Mouse (Mus musculus) neural tube, embryonic 13.5 days (tissue): ENCODE data around the gene Tmem184a. TPM values are rescaled to one million over a fixed set of nuclear protein-coding genes. Genes with fewer than 3 reads are reported as not detected.

ENCODE experiments used
- ATAC-seq: fragments of 200-750 bp; cut with Nextera tagmentation; 2 replicates; pipeline ENCODE4 v1.8.0; 2017; ENCODE audit warnings: low read depth, mild to moderate bottlenecking, moderate TSS enrichment, moderate library complexity
- H3K27ac ChIP-seq: fragments of 300-500 bp; sonication (generic); replicated peaks from 2 replicates; pipeline ENCODE4 v1.5.1; 2015; ENCODE audit warnings: moderate library complexity, mild to moderate bottlenecking, inconsistent platforms
- H3K27me3 ChIP-seq: fragments of 300-500 bp; sonication (generic); 2 replicates; pipeline ENCODE4 v1.6.1; 2015; ENCODE audit warnings: mild to moderate bottlenecking, inconsistent platforms
- H3K36me3 ChIP-seq: fragments of 300-500 bp; sonication (generic); 2 replicates; pipeline ENCODE4 v1.6.1; 2015; ENCODE audit warnings: mild to moderate bottlenecking, inconsistent platforms
- H3K4me1 ChIP-seq: fragments of 300-500 bp; sonication (generic); replicated peaks from 2 replicates; pipeline ENCODE4 v1.6.1; 2015; ENCODE audit warnings: inconsistent platforms
- H3K4me2 ChIP-seq: fragments of 300-500 bp; sonication (generic); 2 replicates; pipeline ENCODE4 v1.6.1; 2015; ENCODE audit warnings: inconsistent platforms, mild to moderate bottlenecking, moderate library complexity
- H3K4me3 ChIP-seq: fragments of 300-500 bp; sonication (generic); 2 replicates; pipeline ENCODE4 v1.5.1; 2015; ENCODE audit warnings: mild to moderate bottlenecking, inconsistent platforms
- H3K9ac ChIP-seq: fragments of 300-500 bp; sonication (generic); 2 replicates; pipeline ENCODE4 v1.6.1; 2015; ENCODE audit warnings: moderate library complexity, mild to moderate bottlenecking, inconsistent platforms
- H3K9me3 ChIP-seq: fragments of 300-500 bp; sonication (generic); 2 replicates; pipeline ENCODE4 v1.6.1; 2016; ENCODE audit warnings: inconsistent platforms
- WGBS: fragments of 180-500 bp; shearing (Covaris S2); methylation state at CpG from one replicate; pipeline ENCODE4 v1.1.7; 2015; 5-methylcytosine and 5-hydroxymethylcytosine counted together
- polyA plus RNA-seq: library from polyadenylated mRNA; unstranded; fragments of >200 nt; fragmentation: Nextera tagmentation; extraction: Ambion mirVana; gene quantifications from 2 replicates; pipeline ENCODE4 v1.2.1, GENCODE M21; 2015

The Tmem184a gene
- polyA plus RNA-seq, 1 experiment from 2014 or later: 0.64 TPM

DNA sequence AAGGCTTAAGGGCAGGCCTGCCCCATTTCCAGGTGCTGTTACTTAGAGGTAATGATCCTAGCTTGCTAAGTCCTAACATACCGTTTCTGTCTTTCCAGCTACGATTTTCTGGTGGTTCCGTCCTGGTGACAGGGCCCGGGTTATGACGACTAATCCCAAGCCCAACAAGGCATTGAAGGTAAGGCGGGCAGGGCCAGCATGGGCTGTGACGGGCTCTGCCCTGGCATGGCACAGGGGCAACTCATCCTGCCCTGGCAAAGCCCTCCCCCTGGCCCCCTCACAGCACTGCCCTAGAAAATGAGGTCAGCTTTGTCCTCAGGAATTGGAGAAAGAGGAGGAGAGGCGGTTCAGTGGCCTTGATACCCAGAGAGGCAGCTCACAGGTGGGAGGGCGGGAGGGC lies 20.7 kb downstream of the Tmem184a start:
- H3K27me3 ChIP-seq: peaks cover 7% of the 10 kb centered on the region; the same call in 1 of the 2 replicates
- WGBS: 96% methylated on average over 9 of the region's 9 CpGs
- H3K9me3 ChIP-seq: no peaks in the 10 kb centered on the region
- peak overlapping the region; percentile 65 for H3K4me2 ChIP-seq
- H3K9ac ChIP-seq: peak overlapping the region; percentile 67
- peaks cover 21% of the 10 kb centered on the region for H3K36me3 ChIP-seq
- no peak overlapping the region for H3K4me3 ChIP-seq
- no peak for ATAC-seq
- H3K4me1 ChIP-seq: peaks cover 58% of the 10 kb centered on the region
- peak overlapping the region; percentile 97; the same call in 1 of the 2 replicates for H3K27ac ChIP-seq

DNA sequence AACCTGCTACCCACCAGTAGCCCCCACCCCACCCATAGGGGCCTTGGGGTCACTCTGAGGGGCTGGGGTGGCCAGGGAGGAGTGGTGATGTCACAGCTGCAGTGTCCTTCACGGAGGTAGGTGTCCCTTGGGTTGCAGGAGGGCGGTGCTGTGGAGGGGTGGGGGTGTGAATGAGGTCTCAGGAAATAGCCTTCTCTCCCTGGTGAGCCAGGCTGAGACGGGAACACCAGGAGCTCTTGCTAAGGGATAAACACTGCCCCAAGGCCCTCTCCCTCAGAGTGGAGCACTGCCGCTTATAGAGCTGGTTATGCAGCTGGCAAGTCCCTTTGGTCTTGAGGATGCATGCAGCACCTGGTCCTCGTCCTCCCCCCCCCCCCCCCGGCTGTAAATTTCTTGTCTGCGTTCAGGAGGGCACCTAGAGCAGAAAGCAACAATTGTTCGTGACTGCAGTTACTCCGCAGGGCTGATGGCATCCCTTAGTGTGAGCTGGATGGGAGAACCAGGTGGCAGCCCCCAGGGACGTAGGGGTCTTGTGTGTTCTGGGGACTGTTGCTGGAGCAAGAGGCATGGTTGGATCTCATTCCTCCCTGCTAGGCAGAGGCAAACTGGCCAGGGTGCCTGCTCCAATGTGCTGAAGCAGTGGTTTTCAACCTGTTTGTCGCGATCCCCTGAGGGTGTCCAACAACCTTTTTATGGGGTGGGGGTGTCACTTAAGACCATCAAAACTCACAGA lies 21.4 kb downstream of the Tmem184a start:
- Histone ChIP-seq H3K36me3 (peaks cover 21% of the 10 kb centered on the region), H3K4me1 (peaks cover 57% of the 10 kb centered on the region), H3K4me3 (peak overlapping the region; percentile 38), H3K9ac (peak overlapping the region; percentile 67), H3K9me3 (no peaks in the 10 kb centered on the region), H3K27ac (peak overlapping the region; percentile 97), H3K4me2 (peak overlapping the region; percentile 65), H3K27me3 (peaks cover 7% of the 10 kb centered on the region; the same call in 1 of the 2 replicates)
- ATAC-seq: peak; percentile 51
- WGBS: 24% methylated on average over 12 of the region's 12 CpGs

DNA sequence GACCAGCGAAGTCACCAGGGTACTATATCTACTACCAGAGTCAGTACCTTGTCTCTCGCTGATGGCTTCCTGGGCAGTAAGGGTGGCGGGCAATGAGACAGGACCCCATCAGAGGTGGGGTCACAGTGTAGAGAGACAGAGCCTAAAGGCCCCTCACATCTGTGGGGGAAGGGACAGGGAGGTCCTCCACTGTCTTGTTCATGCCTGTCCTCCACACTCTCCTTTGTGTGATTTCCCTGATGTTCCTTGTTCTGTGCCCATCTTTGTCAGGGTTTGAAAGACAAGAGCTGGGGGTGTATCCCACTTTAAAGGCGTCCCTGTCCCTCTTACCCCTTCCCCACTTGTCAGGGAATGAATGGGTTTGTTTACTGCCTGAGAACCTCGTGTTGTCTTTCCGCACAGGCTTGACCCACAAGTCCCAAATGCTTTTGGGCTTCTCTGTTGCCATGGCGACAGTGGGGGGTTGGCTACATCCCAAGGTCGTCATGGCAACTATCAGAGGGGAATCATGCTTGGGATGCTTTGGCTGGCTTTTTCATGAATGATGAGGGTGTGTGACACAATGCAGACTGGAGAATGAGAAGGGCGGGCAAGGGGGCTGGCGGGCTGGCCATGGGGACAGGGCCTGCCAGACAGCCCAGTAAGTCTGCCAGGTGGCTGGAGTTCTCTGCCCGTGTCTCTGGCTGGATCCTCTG lies 22.1 kb downstream of the Tmem184a start:
- Histone ChIP-seq H3K4me1 (peaks cover 64% of the 10 kb centered on the region), H3K4me3 (peak overlapping the region; percentile 38)

DNA sequence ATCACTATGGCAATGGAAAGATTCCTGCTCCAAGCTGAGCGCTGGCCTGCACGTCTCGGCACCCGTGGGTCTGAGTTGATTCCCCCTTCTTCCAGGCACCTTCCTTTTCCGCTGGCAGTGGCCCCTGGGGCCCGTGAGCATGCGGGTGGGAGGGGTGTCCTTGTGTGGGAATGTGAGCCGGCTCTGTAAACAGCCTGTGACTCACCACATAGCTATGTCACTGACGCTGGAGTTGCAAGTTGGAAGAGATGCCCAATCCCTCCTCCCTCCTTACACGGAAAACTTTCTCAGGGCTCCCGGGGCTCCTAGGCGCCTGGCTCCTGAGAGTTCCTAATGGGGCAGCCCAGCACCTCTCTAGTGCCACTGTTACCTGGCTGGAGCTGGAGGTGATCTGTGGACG lies 22.8 kb downstream of the Tmem184a start:
- peaks cover 71% of the 10 kb centered on the region for H3K4me1 ChIP-seq

More for the DNA sequence above, 22.1 kb downstream of the Tmem184a start:
- peak overlapping the region; percentile 67 for H3K9ac ChIP-seq
- ATAC-seq: peak; percentile 91
- H3K27me3 ChIP-seq: peaks cover 7% of the 10 kb centered on the region; the same call in 1 of the 2 replicates
- H3K36me3 ChIP-seq: peaks cover 21% of the 10 kb centered on the region
- H3K27ac ChIP-seq: peak overlapping the region; percentile 97
- no peaks in the 10 kb centered on the region for H3K9me3 ChIP-seq
- peak overlapping the region; percentile 65 for H3K4me2 ChIP-seq
- whole genome bisulfite sequencing: 16% methylated on average over 11 of the region's 11 CpGs

DNA sequence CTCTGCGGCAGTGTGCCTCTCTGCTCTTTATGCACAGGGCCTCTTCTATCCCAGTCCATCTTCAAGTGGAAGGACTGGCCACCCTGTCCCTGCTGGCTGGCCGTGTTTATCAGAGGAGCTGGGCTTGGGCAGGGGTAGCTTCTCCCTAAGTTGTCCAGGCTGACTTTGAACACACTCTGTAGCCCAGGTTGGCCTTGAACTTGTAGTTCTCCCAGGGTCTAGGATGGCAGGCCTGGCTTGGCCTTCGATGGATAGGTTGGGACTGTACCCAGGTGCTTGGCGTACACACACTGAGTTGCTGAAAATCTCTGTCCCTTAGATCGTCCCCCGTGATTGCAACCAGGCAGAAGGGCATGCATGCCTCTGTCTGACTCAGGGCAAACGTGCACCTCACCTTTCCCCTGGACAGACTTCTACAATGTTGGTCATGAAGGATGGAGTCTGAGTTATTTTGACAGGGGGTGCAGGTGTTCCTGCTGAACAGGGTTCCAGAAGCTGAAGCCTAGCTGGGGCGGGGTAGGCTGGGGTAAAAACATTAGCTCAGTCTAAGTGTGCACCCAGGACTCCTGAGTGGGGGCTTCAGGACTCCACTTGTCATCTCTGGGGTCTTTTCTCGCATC lies 23.6 kb downstream of the Tmem184a start:
- no peak for ATAC-seq
- Histone ChIP-seq H3K9ac (peak overlapping the region; percentile 60; the same call in 1 of the 2 replicates), H3K9me3 (no peaks in the 10 kb centered on the region), H3K4me2 (no peak overlapping the region), H3K36me3 (peaks cover 17% of the 10 kb centered on the region), H3K27me3 (peaks cover 7% of the 10 kb centered on the region; the same call in 1 of the 2 replicates), H3K4me3 (no peak overlapping the region), H3K4me1 (peaks cover 75% of the 10 kb centered on the region), H3K27ac (no peak overlapping the region)
- 82% methylated on average over 9 of the region's 9 CpGs for WGBS

More for the DNA sequence above, 22.8 kb downstream of the Tmem184a start:
- Histone ChIP-seq H3K27me3 (peaks cover 7% of the 10 kb centered on the region; the same call in 1 of the 2 replicates), H3K4me3 (no peak overlapping the region), H3K36me3 (peaks cover 21% of the 10 kb centered on the region), H3K4me2 (peak overlapping the region; percentile 65), H3K27ac (peak overlapping the region; percentile 97), H3K9ac (peak overlapping the region; percentile 60; the same call in 1 of the 2 replicates), H3K9me3 (no peaks in the 10 kb centered on the region)
- peak; percentile 9 for ATAC-seq
- WGBS: 19% methylated on average over 13 of the region's 13 CpGs

DNA sequence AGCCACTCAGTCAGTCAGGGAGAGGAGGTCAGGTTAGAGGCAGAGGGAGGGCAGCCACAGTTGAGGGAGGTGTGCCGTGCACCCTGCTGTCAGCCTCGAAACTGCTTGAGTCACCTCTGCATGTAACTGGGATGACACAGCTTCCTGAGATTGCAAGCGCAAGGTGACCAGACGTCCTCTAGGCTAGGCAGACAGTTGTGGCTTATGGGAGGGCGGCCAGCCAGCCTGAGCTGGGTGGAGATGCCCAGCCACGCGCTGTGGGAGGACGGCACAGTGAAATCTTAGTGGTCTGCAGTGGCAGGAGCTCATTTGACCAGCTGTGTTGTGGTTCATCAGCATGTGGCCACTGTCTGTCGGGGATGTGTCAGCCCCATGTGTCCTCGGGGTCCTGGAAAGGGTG lies 24.8 kb downstream of the Tmem184a start:
- no peak for ATAC-seq
- no peak overlapping the region for H3K4me3 ChIP-seq
- H3K4me1 ChIP-seq: peaks cover 78% of the 10 kb centered on the region
- peaks cover 7% of the 10 kb centered on the region; the same call in 1 of the 2 replicates for H3K27me3 ChIP-seq
- 73% methylated on average over 10 of the region's 10 CpGs for WGBS
- H3K36me3 ChIP-seq: peaks cover 5% of the 10 kb centered on the region; the same call in 1 of the 2 replicates
- H3K9me3 ChIP-seq: no peaks in the 10 kb centered on the region
- H3K27ac ChIP-seq: no peak overlapping the region
- no peak overlapping the region for H3K4me2 ChIP-seq
- H3K9ac ChIP-seq: no peak overlapping the region

DNA sequence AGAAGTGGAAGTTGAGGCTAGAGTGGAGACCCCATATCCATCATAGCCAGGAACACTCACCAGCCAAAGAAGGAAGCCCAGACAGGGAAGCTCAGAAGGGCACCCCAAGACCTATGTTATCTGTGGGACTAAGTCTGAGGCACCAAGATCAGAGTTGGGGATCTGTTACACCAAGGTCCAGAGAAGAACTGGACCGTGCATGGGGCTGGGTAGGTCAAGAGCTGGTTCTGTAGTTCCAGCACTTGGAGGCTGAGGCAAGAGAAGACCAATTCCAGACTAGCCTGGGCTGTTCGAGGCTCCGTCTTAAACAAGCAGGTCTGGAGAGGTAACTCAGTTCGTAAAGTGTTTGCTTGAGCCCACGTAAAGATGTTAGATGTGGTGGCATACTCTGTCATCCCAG lies 25.6 kb downstream of the Tmem184a start:
- Histone ChIP-seq H3K9me3 (no peaks in the 10 kb centered on the region), H3K4me2 (no peak overlapping the region), H3K27me3 (peaks cover 7% of the 10 kb centered on the region; the same call in 1 of the 2 replicates), H3K4me1 (peaks cover 72% of the 10 kb centered on the region), H3K9ac (no peak overlapping the region), H3K27ac (no peak overlapping the region), H3K36me3 (no peaks in the 10 kb centered on the region), H3K4me3 (no peak overlapping the region)
- WGBS: 93% methylated on average over 5 of the region's 5 CpGs
- ATAC-seq: no peak

DNA sequence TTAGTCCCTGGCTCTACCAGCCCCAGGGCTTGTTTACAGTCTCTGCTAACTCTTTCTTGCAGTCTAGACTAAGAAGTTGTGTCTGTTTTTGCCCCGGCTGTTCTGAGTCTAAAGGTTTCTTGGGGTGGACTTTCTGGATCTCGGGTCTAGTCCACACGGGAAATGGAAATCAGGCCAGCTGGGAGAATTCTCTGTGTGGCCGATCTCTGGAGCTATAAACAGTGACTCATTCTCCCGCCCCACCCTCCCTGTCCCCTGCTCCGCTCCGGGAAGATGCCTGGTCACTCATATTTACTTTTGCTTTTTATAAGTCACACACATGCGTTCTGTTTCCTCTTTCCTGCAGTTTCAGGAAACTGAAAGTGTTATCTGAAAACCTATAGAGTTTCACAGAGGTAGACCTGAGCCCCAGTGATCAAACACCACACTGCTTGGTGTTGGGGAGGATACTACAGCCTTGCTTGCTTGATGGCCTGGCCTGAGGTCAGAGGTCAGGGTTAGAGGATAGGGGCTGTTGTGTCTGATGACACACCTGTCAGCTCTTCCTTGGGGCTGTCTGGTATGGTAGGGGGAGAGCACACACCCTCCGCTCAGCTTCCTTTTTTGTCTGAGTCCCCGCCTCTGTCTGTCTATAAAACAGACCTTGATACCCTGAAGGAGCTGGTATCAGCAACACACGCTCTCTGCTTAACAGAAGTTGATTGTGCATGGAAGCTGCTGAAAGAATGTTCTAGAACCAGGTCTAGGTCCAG lies 26.2 kb downstream of the Tmem184a start:
- 0 out of 2 replicates have a peak overlapping the region, but pooled peaks have one; percentile 17 for H3K9ac ChIP-seq
- peak overlapping the region; percentile 99 for H3K4me2 ChIP-seq
- H3K4me1 ChIP-seq: peaks cover 66% of the 10 kb centered on the region
- 65% methylated on average over 11 of the region's 11 CpGs for WGBS
- H3K4me3 ChIP-seq: no peak overlapping the region
- H3K27me3 ChIP-seq: peaks cover 7% of the 10 kb centered on the region; the same call in 1 of the 2 replicates
- H3K36me3 ChIP-seq: no peaks in the 10 kb centered on the region
- H3K9me3 ChIP-seq: no peaks in the 10 kb centered on the region
- no peak overlapping the region; the same call in 1 of the 2 replicates for H3K27ac ChIP-seq
- no peak for ATAC-seq

DNA sequence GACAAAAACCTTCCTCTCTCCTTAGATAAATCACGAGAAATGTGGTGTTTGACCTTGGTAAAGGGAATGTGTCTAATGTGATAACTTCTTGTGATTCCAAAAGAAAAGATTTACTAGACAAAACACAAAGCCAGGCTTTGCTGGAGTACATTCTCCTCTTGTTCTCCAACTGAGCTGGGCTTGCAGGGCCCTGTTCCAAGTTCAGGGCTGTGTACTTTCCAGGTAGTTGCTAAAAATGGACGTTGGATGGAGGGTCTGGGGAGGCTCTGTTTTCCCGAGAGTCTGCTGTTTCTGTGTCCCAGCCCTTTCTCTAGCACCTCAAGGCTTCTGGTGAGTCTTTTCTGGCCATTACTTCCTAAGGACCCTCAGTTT lies 26.8 kb downstream of the Tmem184a start:
- peaks cover 60% of the 10 kb centered on the region for H3K4me1 ChIP-seq

DNA sequence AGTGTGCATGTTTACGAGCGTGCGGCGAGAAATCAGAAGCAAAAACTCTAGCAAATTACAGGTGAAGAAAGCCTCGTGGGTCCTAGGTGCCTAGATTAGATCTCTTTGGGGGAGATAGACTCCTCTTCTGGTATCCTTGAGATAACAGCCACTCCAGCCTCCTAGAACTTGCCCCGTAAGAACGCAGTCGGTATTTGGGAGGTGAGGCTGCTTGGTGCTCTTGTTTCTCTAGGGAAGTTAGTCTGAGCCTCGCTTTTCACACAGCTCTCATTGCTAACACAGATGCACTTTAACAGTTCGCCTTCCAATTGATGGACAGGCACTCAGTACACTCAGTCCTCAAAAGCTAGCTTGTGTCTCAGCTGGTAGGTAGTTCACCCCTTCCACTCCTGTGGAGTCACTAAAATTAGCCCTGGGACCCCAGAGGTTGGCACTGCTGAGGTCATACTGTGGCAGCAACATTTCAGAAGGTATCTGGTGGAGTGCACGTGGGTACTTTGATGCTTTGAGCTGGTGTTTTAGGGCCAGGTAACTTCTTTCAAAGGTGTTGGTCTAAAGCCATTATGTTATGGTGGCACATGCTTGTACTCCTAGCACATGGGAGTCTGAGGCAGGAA lies 27.4 kb downstream of the Tmem184a start:
- WGBS: 22% methylated on average over 11 of the region's 11 CpGs
- Histone ChIP-seq H3K27ac (no peak overlapping the region), H3K9me3 (no peaks in the 10 kb centered on the region), H3K36me3 (no peaks in the 10 kb centered on the region), H3K4me2 (peak overlapping the region; percentile 99), H3K27me3 (peaks cover 7% of the 10 kb centered on the region; the same call in 1 of the 2 replicates), H3K4me1 (peaks cover 53% of the 10 kb centered on the region), H3K9ac (peak overlapping the region; percentile 77), H3K4me3 (peak overlapping the region; percentile 80)
- no peak for ATAC-seq

More for the DNA sequence above, 26.8 kb downstream of the Tmem184a start:
- Histone ChIP-seq H3K4me2 (peak overlapping the region; percentile 99), H3K9ac (0 out of 2 replicates have a peak overlapping the region, but pooled peaks have one; percentile 17), H3K27me3 (peaks cover 7% of the 10 kb centered on the region; the same call in 1 of the 2 replicates), H3K9me3 (no peaks in the 10 kb centered on the region), H3K36me3 (no peaks in the 10 kb centered on the region), H3K27ac (no peak overlapping the region; the same call in 1 of the 2 replicates), H3K4me3 (no peak overlapping the region)
- no peak for ATAC-seq
- 54% methylated on average over 3 of the region's 3 CpGs for WGBS
